Mouse (Mus musculus): Measurements from ENCODE around the gene Cdc42ep1.

GRCm38 (mm10) chr15:78831720-78832657 is 10.4 kb upstream of the Cdc42ep1 start:
- TF ChIP-seq EP300 (IDR thresholded peaks at IDR 0.05; ENCODE audit: low read depth) (no peak), CTCF (IDR thresholded peaks at IDR 0.05; ENCODE audit: low read depth) (no peak)
